Mouse (Mus musculus) fibroblast of lung, adult 2 months (primary cell): ENCODE measurements around the gene Car11.
A peak's percentile ranks its signal among the peaks of the same experiment; 100 is the strongest.

Experiments
- DNase-seq: peaks from one replicate; pipeline ENCODE4 v3.0.0-alpha.2; 2011; ENCODE audit warnings: low read depth

Car11 gene

DNA sequence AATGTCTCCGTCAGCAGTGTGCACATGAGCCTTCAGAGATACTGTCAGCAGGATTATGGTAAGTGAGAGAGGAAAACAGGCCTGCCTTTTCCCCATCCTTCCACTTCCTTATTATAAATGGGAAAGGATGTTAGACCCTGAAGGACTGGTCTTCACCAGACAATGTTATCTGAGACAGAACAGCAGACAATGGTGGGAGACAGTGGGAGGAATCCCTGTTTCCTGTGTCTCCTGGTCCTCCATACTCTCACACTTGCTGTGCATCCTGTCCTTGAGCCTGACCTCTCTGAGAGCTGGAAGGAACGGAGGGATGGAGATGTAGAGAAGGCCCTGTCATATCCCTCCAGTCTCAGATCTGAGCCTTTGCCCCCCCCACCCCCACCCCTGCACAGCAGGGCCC is 7.3 kb upstream of the Car11 start:
- DNase-seq: no peak

DNA sequence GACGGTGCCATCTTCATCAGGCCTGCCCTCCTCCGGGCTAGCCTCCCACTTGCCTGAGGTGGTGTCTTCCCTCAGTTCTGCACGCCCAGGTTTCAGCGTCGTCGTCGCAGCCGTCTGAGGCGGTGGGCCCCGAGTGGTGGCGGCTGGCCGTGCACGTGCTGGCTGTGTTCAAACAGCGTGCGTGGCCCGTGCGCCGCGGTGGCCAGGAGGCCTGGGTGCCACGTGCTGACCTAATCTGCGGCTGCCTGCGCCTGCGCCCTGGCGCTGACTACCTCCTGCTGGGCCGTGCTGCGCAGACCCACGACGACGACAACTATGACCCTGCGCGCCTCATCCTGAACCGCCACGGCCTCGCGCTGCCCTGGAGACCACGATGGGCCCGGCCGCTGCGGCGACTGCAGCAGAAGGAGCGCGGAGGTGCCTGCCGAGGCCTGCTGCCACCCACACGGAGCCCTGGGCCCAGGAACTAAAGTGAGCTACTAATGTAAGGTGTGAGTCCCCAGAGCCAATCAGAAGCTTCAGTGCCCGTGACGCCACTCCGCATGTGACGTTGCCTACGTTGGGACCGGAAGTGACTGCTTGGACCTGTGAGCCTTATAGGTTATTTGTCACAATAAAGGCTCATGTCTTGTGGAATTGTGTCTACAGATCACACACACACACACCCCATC is 5.6 kb upstream of the Car11 start, which contains the start of gene Sec1:
TSS of gene Sec1 (minus strand) at position 482 of the 671 bp plus-strand sequence.
- DNase-seq: no peak

DNA sequence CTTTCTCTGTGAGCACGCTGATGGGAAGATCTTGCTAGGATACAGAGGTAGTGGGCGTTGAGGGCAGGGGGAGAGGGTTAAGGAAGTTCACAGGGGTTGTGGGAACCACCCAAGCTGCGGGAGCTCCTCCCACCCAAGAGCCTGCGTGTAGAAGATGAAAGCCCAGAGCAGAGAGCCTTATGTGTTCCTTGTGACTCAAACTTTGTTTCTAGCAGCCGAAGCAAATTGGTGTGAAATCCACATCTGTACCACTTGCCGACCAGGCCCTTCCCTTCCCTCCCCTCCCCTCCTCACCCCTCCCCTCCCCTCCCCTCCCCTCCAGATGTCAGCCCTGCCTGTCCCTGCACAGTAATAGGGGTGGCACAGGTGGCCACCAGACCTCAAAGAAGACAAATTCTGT is 4.5 kb upstream of the Car11 start:
- DNase-seq: no peak

- DNase-seq: no peak
These were observed 1.7 kb upstream of the Car11 start for GRCm38 (mm10) chr7:45697894-45698293.

DNA sequence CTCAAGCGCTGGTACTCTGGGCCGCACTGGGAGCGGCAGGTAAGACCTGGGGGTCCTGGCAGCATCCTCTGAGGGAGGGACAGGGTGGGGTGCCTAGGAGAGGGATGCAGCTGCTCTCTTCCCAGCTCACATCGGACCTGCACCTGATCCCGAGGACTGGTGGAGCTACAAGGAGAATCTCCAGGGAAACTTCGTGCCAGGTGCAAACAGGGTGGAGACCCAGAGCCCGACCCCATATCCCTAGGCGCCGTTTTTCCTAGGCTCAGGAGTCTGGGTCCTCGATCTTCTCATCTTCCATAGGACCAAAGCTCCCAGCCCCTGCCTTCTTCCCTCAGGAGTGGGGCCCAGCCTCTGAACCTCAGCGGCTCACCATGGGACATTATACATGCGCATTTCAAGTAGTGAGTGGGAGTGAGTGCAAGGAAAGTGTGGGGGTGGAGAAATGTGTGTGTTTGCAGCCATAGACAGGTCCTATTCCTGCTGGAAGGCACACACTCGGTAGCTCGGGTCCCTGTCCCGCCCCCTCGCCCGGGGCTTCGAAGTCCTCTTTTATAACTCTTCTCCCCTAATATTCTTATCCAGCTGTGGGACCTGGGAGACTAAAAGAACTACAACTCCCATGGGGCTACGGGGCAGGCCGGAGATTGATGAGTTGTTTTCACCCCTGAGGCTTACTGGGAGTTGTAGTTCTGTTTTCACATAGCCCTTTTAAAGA is 815 bp downstream of the Car11 start:
- no peak for DNase-seq

- DNase-seq: no peak
These were observed 1.4 kb downstream of the Car11 start for GRCm38 (mm10) chr7:45701072-45701471.

- no peak for DNase-seq
These were observed 2.0 kb downstream of the Car11 start for GRCm38 (mm10) chr7:45701607-45702006.

- DNase-seq: no peak
These were observed 2.7 kb downstream of the Car11 start for GRCm38 (mm10) chr7:45702316-45702715.

GRCm38 (mm10) chr7:45702809-45703520 is 3.3 kb downstream of the Car11 start:
- no peak for DNase-seq

GRCm38 (mm10) chr7:45703521-45704033 is 3.9 kb downstream of the Car11 start:
- no peak for DNase-seq

DNA sequence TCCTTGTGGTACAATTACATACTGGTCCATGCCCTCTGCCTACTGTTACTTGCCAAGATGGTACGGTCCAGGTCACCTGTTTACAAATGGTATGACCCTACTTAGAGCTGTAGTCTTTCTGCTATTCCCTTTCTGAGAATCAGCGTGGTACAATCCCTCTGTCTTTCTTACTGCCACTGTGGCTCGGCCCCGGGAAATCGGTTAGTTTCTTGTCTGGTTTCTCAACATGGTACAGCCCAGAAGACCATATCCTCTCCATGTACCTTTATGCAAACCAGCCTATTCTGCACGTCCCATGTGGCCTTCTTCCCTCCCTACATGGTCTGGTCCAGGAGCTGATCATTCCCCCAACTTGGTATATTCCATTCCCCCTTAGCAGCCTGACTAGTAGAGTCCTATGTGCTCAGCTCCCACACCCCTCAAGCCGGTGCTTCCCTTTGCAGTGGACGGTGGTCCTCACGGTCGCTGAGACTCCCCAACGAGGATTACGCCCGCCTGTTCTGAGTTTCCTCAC is 4.5 kb downstream of the Car11 start:
- no peak for DNase-seq

GRCm38 (mm10) chr7:45704730-45705442 is 5.2 kb downstream of the Car11 start, which contains the start of gene Dbp:
Gene Dbp, plus strand, starts transcription at chr7:45705088.
- peak; percentile 100 for DNase-seq

GRCm38 (mm10) chr7:45705443-45705864 is 5.8 kb downstream of the Car11 start:
- no peak for DNase-seq

GRCm38 (mm10) chr7:45705873-45706281 is 6.2 kb downstream of the Car11 start:
- no peak for DNase-seq

DNA sequence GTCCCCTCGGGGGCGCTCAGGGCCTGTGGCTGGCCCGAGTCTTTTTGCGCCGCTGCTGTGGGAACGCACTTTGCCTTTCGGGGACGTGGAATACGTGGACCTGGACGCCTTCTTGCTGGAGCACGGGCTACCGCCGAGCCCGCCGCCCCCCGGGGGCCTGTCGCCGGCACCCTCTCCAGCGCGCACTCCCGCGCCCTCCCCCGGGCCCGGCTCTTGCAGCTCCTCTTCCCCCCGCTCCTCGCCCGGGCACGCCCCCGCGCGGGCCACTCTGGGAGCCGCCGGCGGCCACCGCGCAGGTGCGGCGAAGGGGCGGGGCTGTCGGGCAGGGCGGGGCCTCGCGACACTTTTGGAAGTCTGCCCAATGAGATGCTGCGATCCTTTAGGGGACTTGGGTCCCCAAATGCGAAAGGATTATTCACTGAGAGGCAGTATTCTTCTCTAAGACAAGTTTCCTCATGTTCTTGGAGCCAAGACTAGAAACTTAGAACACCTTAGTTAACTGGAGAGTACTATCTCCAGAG is 7.1 kb downstream of the Car11 start:
- DNase-seq: no peak

- peak; percentile 91 for DNase-seq
These were observed 7.8 kb downstream of the Car11 start for GRCm38 (mm10) chr7:45707375-45707967.

DNA sequence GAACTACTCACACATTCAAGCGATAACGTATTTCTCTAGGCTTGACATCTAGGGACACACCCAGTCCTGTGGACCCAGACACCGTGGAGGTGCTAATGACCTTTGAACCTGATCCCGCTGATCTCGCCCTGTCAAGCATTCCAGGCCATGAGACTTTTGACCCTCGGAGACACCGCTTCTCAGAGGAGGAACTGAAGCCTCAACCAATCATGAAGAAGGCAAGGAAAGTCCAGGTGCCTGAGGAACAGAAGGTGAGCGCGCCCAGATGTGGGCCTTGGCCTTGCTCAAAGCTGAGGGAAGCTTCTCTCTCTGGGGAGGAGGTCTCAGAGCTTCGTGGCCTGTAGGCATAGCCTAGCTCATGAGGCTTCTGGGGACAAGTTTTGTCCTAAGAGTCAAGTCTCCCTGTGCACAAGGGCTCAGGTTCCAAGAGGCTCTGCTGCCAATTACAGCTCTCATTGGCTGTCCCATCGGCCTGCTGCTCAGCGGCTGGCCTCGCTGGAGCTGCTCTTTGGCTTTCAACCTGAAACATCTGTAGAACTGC is 8.6 kb downstream of the Car11 start:
- no peak for DNase-seq

DNA sequence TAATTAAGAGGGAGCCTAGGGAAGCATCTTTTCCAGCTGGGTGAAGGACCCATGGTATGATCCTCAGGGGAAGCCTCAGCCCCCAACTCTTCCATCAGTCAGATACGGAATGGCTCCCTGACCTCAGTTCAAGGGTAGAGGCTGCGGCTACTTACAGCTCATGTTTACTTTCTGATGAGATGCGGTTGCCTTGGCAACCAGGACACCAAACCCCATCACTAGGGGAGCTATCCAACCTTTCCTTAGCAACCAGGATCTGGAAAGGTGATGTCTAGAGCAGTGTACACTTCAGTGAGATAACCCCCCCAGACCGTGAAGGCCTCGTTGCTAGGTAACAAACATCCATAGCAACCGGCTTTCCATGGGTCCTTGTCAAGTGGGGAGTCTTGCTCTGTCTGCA is 9.4 kb downstream of the Car11 start:
- DNase-seq: no peak

DNA sequence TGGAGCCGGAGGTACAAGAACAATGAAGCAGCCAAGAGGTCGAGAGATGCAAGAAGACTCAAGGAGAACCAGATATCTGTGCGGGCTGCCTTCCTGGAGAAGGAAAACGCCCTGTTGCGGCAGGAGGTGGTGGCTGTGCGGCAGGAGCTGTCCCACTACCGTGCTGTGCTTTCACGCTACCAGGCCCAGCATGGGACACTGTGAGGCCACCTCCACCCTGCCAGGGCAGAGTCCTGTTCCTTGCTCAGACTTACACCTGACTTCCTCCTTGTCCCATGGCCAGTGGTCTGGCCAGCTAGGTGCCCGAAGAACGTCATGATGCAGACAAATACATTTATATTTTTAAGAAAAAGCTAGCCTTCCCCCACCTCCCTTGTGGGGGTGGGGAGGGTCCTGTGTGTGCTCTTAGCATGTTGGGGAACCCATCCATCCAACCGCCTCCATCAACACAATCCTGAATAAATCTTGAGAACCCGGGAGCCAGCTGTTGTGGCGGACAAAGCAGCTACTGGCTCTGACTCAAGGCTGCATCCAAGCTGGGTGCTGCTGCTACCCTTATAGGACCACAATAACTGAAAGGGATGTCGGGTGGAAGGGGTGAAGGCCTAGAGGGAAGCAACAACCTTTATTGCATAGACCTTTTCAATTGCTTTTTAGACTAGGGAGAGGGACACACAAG is 10.2 kb downstream of the Car11 start:
- no peak for DNase-seq

GRCm38 (mm10) chr7:45710477-45711191 is 11.0 kb downstream of the Car11 start:
- DNase-seq: no peak
